Mouse (Mus musculus) frontal cortex, postnatal 10 days (tissue): ENCODE results near the gene Snrpa1.
A peak's percentile ranks its signal among the peaks of the same experiment; 100 is the strongest.
"Not testable (repeated sequence)": the region's sequence is repeated elsewhere in the genome, so short reads cannot be mapped to it uniquely, and the experiment has no call there.

ENCODE experiments used
- DNase-seq, 2 experiments: peaks; one replicate each; pipeline ENCODE4 v3.0.0; 2022; ENCODE audit warnings: low spot score in 2 of 2, mixed read lengths in 1 of 2

Snrpa1 gene

GRCm38 (mm10) chr7:66058703-66059102, at the start of gene Snrpa1:
TSS of gene Snrpa1 (plus strand) at chr7:66059003.
- no peak for DNase-seq

GRCm38 (mm10) chr7:66010518-66010917, 48.3 kb upstream of the Snrpa1 start:
- DNase-seq, result no peak

- peak in 1 of 2 experiments; percentile 21 for DNase-seq
Measured at GRCm38 (mm10) chr7:66027747-66028146, 31.1 kb upstream of the Snrpa1 start.

DNA sequence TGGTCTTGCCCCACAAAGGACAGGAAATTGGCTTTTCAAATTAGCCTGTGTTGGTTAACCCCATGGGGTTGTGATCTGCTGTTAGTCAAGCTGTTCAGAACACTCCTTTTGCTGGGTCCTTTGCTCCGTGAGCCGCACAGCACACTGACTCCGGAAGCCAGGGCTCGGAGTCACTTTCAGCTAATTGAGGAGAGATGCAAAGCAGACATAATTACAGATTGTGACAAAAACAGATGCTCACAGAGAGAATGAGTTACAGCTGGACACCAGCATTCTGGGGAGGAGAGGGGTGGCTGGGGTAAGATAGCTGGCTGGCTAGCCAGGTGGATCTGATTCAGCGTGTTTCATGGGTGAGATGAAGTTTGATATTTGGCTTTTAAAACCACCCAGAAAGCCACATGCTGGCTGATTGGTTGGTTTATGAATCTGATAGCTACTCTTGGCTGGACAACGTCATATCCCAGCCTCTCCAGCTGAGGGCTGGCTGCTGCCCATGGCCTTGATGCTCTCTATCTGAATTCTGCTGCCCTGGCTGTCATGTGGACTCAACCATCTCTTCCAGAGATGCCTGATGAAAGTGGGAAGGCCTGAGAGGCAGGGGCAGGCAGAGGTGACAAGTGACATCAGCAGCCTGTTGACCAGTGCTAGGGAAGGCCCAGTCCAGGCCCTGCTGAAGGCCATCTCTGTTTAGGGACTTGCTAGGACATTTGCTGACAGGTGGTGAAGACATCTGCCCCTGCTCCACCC, 29.9 kb upstream of the Snrpa1 start:
- DNase-seq, result no peak

DNA sequence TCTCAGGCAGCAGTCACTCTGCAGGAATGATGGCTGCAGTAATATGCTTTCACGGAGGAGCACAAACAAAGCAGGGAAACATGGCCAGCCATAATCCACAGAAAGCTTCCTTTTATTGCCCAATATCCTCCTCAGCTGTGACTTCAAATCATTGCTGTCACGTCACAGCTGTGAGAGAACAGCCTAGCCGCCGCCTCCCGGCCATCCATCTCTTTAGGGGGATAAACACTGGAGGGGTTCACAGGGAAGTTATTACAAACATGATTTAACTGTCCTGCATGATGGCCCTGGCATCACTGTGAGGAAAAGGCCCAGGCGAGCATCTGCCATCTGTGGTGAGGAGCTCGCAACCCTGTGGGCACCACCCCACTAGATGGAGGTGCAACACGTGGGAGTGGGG, 22.0 kb upstream of the Snrpa1 start:
- no peak for DNase-seq

GRCm38 (mm10) chr7:66038261-66038660, 20.5 kb upstream of the Snrpa1 start:
- DNase-seq, result no peak

DNA sequence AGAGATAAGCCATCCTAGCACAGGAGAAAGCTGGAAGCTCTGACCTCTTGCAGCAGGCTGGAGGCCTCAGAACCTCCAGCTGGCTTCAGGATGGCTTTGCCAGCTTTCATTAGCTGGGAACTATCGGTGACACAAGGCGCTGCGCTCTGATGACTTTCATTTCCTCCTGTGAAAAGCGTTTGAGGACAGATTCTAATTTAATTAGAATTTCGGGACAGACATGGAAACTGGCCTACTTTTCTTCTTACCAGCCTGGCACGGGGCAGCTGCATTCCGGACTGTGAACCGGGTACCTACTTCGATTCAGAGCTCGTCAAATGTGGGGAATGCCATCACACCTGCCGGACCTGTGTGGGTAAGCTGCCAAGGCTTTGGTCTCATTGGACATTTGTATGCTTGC, 20.1 kb upstream of the Snrpa1 start:
- DNase-seq, result no peak

DNA sequence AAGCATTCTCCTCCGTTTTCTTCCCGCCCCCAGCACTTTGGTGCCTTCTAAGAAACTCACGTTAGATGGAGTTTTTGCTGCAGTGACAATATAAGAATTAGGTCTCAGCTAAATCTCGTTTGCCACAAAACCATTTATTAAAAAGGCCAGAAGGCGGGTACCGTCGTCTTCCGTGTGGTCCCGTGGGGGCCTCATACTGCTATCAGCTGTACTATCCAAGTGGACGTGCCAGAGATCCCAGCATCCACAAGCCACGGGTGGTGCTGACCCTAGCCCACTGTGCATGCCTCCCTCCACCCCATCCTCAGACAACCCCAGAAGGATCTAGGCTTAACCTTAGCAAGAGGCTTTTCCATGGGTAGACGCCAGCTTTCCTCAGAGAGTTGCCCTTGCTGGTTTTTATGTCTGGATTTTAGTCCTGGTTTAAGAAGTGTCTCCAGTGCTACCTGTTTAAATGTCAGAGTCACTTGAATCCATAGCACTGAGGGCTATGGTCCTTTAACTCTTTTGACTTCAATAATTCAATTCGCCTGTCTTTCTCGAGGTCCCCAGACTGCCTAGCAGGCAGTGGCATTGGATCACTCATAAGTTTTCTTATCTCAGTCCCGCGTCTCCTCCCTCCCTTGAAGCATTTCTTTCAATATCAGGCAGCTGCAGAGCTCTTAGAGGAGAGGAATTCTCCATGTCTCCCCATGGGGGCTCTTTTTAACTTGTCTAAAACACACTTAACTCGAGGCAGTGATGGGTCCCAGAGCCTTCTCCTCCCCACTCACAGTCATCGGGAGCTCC, 18.6 kb upstream of the Snrpa1 start:
- no peak for DNase-seq

- no peak for DNase-seq
Measured at GRCm38 (mm10) chr7:66043552-66044459, 15.0 kb upstream of the Snrpa1 start, which contains the start of gene Gm45213. TSS of gene Gm45213 (plus strand) at chr7:66043602.

- DNase-seq, result no peak
Measured at GRCm38 (mm10) chr7:66044617-66045016, 14.2 kb upstream of the Snrpa1 start.

- DNase-seq, result no peak
Measured at GRCm38 (mm10) chr7:66046921-66047918, 11.6 kb upstream of the Snrpa1 start.

DNA sequence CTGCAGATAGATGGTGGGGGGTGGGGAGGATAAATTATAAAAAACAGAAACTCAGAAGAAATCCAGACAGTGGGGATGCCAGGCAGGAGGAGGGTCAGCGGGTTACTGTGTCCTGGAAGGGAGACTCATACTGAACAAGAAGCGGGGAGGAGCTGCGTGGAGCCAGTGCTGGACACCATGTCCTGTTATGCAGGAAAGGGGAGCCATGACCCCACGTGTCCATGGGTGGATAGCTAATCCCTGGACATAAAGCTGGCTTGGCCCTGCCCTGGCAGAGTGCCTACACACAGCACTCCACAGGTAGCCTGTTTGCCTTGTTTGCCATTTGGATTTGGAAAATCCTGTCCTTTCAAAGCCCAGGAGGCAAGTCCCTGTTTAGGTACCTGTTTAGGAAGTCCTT, 10.8 kb upstream of the Snrpa1 start:
- DNase-seq, result no peak

GRCm38 (mm10) chr7:66048446-66049230, 10.2 kb upstream of the Snrpa1 start:
- no peak for DNase-seq

DNA sequence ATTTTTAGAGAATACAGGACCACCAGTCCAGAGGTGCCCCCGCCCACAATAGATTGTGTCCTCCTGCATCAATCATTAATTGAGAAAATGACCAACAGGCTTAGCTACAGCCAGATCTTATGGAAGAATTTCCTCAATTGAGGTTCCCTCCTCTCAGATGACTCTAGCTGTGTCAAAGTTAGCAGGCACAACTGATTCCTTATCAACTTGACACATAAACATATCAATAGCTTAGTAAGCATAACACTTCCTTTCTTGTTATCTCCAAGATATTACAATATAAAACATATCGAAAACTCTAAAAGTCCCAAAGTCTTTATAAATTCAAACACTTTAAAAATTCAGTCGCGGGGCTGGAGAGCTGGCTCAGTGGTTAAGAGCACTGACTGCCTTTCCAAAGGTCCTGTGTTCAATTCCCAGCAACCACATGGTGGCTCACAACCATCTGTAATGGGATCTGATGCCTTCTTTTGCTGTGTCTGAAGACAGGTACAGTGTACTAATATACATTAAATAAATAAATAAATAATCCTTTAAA, 4.8 kb upstream of the Snrpa1 start:
- no peak for DNase-seq

DNA sequence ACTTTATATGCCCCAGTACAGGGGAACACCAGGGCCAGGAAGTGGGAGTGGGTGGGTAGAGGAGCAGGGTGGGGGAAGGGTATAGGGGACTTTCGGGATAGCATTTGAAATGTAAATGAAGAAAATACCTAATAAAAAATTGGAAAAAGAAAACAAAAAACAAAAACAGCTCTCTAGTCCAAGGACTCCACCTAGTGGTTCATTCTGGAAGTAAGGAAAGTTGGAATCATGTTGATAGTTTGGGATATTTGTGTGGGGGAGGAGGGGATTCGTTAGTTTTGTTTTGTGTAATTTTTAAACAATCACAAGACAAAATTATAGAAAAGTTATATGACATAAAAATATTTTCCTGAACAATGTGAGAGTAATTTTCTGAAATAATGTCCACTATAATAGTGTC, 3.4 kb upstream of the Snrpa1 start:
- not testable (repeated sequence) for DNase-seq

GRCm38 (mm10) chr7:66060066-66060956, 1.5 kb downstream of the Snrpa1 start:
- peak; percentile 68 to 85 for DNase-seq

DNA sequence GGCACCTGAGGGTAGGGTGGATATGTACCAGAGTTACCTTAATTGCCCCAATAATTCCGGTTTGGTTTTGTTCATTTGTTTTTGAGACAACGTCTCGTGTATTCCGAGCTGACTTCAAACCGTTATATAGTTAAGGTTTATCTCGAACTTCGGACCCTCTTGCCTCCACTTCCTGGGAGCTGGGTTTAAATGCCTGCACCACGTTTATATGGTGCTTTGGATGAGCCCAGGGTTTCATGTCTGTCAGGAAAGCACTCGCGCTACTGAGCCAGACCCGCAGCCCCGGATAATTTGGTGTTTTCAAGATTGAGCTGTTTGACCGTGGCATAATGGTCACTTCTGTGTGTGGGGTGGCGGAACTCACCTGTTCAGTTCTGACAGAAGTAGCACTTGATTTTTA, 2.3 kb downstream of the Snrpa1 start:
- DNase-seq, result no peak

- DNase-seq, result no peak
Measured at GRCm38 (mm10) chr7:66076411-66076810, 17.6 kb downstream of the Snrpa1 start.
